Mouse (Mus musculus): ENCODE data around the gene Fam117b. TPM values are rescaled to one million over a fixed set of nuclear protein-coding genes. Genes with fewer than 3 reads are reported as not detected.

The Fam117b gene
- total RNA-seq, 2 experiments from 2014 or later, result 47.2 to 51.2 TPM

- DNase-seq (ENCODE audit: low spot score in 2 of 2), result no peak
Measured at GRCm38 (mm10) chr1:59966171-59966785, 53.5 kb downstream of the Fam117b start.

- DNase-seq (ENCODE audit: low spot score in 2 of 2), result no peak
Measured at GRCm38 (mm10) chr1:59967291-59967690, 54.5 kb downstream of the Fam117b start.

- no peak for DNase-seq (ENCODE audit: low spot score in 2 of 2)
Measured at GRCm38 (mm10) chr1:59986626-59987025, 73.8 kb downstream of the Fam117b start.

GRCm38 (mm10) chr1:59987399-59988040 lies 74.7 kb downstream of the Fam117b start:
- no peak for DNase-seq (ENCODE audit: low spot score in 2 of 2)

GRCm38 (mm10) chr1:59995646-59996045 lies 82.8 kb downstream of the Fam117b start:
- no peak for DNase-seq (ENCODE audit: low spot score in 2 of 2)

- DNase-seq (ENCODE audit: low spot score in 2 of 2), result no peak
Measured at GRCm38 (mm10) chr1:59997352-59997751, 84.5 kb downstream of the Fam117b start.

GRCm38 (mm10) chr1:60000319-60000718 lies 87.5 kb downstream of the Fam117b start:
- DNase-seq (ENCODE audit: low spot score in 2 of 2), result no peak

- DNase-seq (ENCODE audit: low spot score in 2 of 2), result no peak
Measured at GRCm38 (mm10) chr1:60007337-60007736, 94.5 kb downstream of the Fam117b start.

GRCm38 (mm10) chr1:60008743-60009142 lies 95.9 kb downstream of the Fam117b start:
- no peak for DNase-seq (ENCODE audit: low spot score in 2 of 2)

GRCm38 (mm10) chr1:60013779-60014178 lies 101.0 kb downstream of the Fam117b start:
- no peak for DNase-seq (ENCODE audit: low spot score in 2 of 2)

- DNase-seq (ENCODE audit: low spot score in 2 of 2), result no peak
Measured at GRCm38 (mm10) chr1:60015511-60015910, 102.7 kb downstream of the Fam117b start.

GRCm38 (mm10) chr1:60016136-60016611 lies 103.4 kb downstream of the Fam117b start:
- DNase-seq (ENCODE audit: low spot score in 2 of 2), result no peak

GRCm38 (mm10) chr1:60017031-60017469 lies 104.2 kb downstream of the Fam117b start:
- DNase-seq (ENCODE audit: low spot score in 2 of 2), result no peak

Other genes starting within 250 kb of the Fam117b start
- 100 to 1,000 TPM; 158 to 163 TPM for gene Sumo1, start 242.2 kb upstream of the Fam117b start, total RNA-seq (2021)
- gene Nop58, start 228.0 kb upstream of the Fam117b start, total RNA-seq (2021), result 100 to 1,000 TPM; 146 to 164 TPM
- 10 to 100 TPM; 66.6 to 70.0 TPM for gene Bmpr2, start 149.6 kb upstream of the Fam117b start, total RNA-seq (2021)
- gene Ica1l, start 130.2 kb downstream of the Fam117b start, total RNA-seq (2021), result 1 to 10 TPM; 4.4 to 4.7 TPM
- 10 to 100 TPM; 18.8 to 19.5 TPM for gene Carf, start 185.2 kb downstream of the Fam117b start, total RNA-seq (2021)
- 10 to 100 TPM; 24.4 to 25.3 TPM for gene Wdr12, start 185.6 kb downstream of the Fam117b start, total RNA-seq (2021)

Measured in adrenal gland, postnatal 4 days (tissue).